Mouse (Mus musculus): ENCODE data around the gene Fkbp5.
"Not testable (repeated sequence)": the region's sequence is repeated elsewhere in the genome, so short reads cannot be mapped to it uniquely, and the experiment has no call there.

Gene Fkbp5

GRCm38 (mm10) chr17:28427666-28428065 lies 89.7 kb downstream of the Fkbp5 start:
- no peak for ATAC-seq (ENCODE audit: insufficient number of reproducible peaks, low FRiP score, low TSS enrichment)

DNA sequence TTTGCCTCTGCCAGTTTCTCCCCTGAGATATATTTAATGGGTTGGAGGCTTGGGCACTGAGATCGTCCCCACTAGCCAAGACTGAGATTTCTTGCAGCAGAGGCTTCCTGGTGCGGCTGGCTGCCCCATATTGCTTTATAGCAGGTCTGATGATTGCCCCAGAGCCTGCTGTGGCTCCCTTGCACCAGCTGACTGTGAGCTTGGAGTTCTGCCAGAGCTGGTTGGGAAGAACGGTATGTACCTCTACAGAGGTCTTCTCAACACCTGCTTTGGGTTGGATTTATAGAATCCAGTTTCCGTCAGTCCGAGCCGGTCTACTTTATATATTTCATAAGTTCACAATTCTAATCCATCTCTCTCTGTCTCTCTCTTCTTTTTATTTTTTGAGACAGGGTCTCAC lies 93.0 kb downstream of the Fkbp5 start:
- ATAC-seq (ENCODE audit: insufficient number of reproducible peaks, low FRiP score, low TSS enrichment) = no peak

DNA sequence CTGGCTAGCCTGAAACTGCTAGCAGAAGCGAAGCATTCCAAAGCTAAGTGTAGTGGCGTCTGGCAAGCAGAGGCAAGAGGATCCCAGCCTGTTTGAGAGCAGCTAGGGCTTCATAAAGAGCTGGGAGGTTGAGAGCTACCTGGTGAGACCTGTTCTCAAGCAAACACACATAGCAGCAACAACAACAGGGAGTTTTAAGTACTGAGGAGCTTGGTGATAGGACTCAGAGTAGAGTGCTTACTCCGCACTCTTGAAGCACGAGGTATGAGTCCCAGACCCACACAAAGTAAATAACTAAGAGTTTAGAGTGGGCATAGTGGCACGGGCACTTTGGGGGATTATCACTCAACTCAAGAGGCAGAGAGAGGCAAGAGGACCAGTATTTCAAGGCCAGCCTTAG lies 96.3 kb downstream of the Fkbp5 start:
- ATAC-seq (ENCODE audit: insufficient number of reproducible peaks, low FRiP score, low TSS enrichment) = no peak

DNA sequence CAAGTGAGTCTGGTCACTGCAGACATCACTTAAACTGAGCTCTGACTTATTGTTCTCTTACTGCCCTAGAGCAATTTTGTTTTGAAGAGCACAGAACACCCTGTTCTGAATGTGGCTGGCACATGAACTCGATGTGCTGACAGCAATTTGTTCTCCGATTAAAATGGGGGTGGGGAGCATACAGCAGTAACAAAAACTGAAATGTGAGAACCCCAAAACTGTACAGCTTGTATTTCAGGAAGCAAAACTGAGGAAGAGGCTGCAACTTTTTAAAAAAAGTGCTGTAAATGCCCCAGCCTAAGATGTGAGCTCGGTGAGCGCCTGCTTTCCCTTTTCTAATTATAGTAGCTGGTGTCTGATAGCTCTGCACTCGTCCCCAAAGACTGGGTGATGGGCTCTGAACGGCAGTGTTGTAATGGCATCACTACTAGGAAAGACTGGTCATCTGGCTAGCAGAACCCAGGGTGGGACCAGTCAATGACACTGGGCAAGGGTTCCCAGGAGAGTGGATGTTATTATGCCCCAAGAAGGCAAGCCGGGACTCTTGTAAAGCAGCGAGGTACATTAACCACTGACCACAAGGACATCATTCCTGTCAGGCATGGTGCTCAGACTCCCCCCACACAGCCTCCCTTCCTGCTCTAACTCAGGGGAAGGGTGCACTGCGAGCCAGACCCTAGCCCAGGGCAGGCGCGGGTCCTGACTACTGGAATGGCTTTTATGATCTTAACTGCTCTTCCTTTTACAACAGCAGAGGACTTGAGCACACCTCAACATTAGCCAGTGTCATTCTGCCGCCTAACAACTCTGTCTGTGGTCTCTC lies 96.9 kb downstream of the Fkbp5 start:
- ATAC-seq (ENCODE audit: insufficient number of reproducible peaks, low FRiP score, low TSS enrichment) = no peak

DNA sequence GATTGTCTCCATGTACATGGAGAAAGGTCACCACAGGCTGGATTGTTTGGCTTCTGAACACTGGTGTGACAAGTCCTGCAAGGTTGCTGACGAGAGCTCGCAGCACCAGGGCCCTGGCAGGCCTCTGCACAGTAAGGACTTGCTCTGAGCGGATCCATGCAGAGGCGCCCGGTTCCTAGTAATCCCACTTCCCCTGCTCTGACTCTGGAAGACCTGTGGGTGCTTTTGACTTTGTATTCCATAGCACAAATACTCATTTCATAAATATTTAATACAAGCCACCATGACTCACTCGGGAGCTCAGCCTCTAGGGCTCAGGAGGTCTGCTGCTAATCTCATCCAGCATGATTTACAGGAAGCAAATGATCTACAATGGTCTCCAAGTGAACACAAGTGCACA lies 97.7 kb downstream of the Fkbp5 start:
- no peak for ATAC-seq (ENCODE audit: insufficient number of reproducible peaks, low FRiP score, low TSS enrichment)

GRCm38 (mm10) chr17:28418954-28419353 lies 98.4 kb downstream of the Fkbp5 start:
- no peak for ATAC-seq (ENCODE audit: insufficient number of reproducible peaks, low FRiP score, low TSS enrichment)

DNA sequence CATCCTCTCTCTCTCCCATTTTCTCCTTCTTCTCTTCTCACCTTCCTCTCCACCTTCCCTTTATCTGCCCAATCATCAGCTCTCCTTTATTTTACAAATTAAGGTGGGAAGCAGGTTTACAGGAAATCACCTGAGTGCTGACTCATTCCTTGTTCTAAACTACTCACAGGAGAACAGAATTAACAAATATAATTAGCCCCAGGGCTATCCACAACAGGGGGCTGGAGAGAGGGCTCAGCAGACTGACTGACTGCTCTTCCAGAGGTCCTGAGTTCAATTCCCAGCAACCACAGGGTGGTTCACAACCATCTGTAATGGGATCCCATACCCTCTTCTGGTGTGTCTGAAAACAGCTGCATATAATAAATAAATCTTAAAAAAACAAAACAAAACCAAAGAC lies 98.8 kb downstream of the Fkbp5 start:
- not testable (repeated sequence) for ATAC-seq (ENCODE audit: insufficient number of reproducible peaks, low FRiP score, low TSS enrichment)

DNA sequence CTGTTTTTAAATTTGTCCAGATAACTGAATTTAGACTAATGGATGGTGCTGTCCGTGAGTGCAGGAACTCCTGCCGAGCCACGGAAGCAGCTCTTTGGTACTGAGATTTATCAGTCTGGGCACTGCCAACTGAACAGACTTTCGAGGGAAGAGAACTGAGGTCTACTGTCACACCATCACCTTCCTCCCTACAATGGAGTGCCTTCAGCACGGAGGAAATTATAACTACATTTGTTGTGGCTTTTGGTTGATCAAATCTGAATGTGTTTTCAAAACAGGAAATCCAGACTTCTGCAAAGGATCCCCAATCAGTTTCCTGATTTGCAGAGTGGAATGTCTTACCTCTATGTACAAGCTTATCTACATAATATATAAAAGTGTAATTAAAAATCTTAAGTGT lies 99.6 kb downstream of the Fkbp5 start:
- no peak for ATAC-seq (ENCODE audit: insufficient number of reproducible peaks, low FRiP score, low TSS enrichment)

DNA sequence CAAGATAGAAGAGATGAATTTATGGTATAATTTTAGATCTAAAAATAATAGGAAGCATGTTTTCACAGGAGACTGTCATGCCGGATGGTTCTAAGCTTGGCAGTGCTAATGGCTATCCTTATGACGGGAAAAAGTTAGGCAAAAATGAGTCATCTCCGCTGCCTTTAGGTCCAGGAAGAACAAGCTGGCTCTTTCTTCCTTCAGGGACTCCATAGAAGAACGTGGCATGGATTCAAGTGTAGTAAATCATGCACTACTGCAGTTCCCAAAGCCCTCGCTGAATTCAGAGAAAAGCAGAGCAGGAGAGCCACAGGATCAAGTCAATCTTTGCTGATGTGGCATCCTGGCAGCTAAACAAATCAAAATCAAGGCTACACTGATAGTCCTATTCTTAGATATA lies 102.1 kb downstream of the Fkbp5 start:
- ATAC-seq (ENCODE audit: insufficient number of reproducible peaks, low FRiP score, low TSS enrichment) = no peak

DNA sequence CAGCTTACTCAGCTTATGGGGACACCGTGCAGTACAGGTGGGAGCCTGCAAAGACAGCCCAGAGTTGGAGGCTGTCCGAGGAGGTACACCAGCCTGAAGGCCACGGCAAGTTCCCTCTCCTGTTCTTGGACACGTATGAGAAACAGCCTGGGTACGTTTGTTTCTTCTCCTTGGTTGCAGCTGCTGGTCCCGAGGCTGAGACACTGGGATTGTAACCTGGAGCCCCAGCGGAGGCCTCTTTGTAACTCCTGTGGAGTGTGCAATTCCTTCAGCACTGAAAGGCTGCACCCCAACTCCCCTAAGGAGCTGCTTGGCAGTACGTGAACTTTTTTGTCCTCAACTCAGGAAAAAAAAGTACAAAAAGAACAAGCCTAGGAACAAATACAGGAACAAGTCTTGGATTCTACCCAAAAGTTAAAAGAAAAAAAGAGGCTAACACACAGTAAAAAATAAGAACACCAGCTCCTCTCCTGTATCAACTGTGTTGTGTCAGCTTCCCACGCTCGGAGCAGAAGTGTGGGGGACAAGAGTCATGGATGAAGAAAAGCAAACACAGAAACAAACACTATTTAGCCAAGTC lies 105.9 kb downstream of the Fkbp5 start:
- ATAC-seq (ENCODE audit: insufficient number of reproducible peaks, low FRiP score, low TSS enrichment) = no peak

GRCm38 (mm10) chr17:28410731-28411130 lies 106.6 kb downstream of the Fkbp5 start:
- no peak for ATAC-seq (ENCODE audit: insufficient number of reproducible peaks, low FRiP score, low TSS enrichment)

- no peak for ATAC-seq (ENCODE audit: insufficient number of reproducible peaks, low FRiP score, low TSS enrichment)
These were observed 108.9 kb downstream of the Fkbp5 start for GRCm38 (mm10) chr17:28408251-28408918.

DNA sequence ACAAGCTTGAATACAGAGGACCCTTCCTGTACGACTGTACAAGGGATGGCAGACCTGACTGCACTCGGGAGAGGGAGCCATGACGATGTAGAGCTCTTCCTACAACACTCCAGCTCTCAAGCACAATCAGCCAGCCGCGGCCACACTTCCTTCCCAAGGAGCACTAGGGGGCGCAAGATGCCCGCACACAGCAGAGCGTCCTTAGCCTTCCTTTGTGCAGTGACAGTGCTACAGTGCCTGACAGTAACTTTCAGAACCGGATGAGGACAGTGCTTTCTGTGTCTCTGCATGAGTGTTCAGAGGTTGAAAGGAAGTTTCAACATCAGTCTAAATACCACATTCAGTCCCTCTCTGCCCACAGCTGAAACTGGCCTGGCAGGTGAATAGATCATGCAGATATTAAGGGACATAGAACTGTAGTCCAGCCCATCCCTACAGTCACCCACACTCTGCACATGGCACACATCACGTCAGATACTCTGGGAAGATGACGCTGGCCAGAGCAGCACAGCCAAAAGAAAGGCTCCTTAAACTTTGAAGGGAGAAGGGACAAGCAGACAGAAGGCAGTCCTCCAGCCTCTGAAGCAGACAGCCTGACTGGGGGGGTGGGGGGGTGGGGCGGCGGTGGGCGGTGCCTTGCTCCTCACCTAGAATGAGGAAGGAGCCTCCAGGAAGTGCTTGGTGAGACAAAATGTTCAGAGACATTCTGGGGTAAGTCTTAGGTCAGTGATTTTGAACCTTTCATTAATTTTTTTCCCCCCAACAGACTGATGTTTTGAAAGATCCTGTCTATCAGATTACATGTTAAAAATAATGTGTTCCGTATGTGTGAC lies 109.7 kb downstream of the Fkbp5 start:
- ATAC-seq (ENCODE audit: insufficient number of reproducible peaks, low FRiP score, low TSS enrichment) = peak; percentile 83; the same call in 1 of the 2 replicates

- ATAC-seq (ENCODE audit: insufficient number of reproducible peaks, low FRiP score, low TSS enrichment) = peak; percentile 40; the same call in 1 of the 2 replicates
These were observed 110.9 kb downstream of the Fkbp5 start for GRCm38 (mm10) chr17:28406471-28406870.

DNA sequence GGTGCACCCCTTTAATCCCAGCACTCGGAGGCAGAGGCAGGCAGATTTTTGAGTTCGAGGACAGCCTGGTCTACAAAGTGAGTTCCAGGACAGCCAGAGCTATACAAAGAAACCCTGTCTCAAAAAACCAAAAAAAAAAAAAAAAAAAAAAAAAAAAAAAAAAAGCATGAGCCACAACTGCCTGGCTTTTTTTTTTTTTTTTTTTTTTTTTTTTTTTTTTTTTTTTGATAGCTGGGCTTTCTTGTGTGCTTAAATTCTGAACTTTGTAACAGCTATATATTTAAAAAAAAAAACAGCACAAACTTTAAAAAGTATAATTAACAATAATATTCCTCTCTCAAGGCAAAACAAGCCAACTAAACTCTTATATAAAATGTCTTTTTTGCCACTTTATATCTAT lies 112.6 kb downstream of the Fkbp5 start:
- ATAC-seq (ENCODE audit: insufficient number of reproducible peaks, low FRiP score, low TSS enrichment) = not testable (repeated sequence)

- no peak for ATAC-seq (ENCODE audit: insufficient number of reproducible peaks, low FRiP score, low TSS enrichment)
These were observed 113.0 kb downstream of the Fkbp5 start for GRCm38 (mm10) chr17:28404301-28404700.

GRCm38 (mm10) chr17:28394994-28395393 lies 122.3 kb downstream of the Fkbp5 start:
- no peak for ATAC-seq (ENCODE audit: insufficient number of reproducible peaks, low FRiP score, low TSS enrichment)

DNA sequence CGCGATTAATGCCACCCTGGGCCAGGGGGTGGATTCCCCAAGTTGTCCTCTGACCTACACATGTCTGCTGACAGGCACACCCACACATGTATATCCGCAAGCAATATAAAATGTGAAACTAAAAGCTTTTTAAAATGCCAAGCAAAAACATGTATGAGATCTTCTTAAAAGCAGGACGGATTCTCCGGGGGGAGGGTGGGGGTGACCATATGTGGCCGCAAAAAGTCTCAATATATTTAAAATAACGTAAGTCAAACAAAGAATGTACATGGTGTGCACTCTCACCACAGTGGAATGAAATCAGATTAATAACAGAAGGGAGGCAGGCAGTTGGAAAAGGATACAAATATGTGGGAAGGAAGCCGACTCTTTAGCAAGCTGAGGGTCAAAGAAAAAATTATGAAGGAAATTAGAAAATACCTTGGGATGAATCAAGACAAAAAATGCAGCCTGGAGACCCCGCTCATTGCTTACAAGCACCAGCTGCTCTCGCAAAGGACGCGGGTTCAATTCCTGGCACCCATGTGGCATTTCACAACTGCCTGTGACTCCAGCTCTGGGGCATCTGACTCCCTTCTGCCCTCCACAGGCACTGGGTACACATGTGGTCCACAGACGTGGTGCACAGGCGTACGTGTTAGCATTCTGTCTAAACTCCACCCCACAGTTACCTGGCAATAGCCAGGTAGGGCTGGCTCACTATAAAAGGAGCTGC lies 123.1 kb downstream of the Fkbp5 start:
- ATAC-seq (ENCODE audit: insufficient number of reproducible peaks, low FRiP score, low TSS enrichment) = no peak

DNA sequence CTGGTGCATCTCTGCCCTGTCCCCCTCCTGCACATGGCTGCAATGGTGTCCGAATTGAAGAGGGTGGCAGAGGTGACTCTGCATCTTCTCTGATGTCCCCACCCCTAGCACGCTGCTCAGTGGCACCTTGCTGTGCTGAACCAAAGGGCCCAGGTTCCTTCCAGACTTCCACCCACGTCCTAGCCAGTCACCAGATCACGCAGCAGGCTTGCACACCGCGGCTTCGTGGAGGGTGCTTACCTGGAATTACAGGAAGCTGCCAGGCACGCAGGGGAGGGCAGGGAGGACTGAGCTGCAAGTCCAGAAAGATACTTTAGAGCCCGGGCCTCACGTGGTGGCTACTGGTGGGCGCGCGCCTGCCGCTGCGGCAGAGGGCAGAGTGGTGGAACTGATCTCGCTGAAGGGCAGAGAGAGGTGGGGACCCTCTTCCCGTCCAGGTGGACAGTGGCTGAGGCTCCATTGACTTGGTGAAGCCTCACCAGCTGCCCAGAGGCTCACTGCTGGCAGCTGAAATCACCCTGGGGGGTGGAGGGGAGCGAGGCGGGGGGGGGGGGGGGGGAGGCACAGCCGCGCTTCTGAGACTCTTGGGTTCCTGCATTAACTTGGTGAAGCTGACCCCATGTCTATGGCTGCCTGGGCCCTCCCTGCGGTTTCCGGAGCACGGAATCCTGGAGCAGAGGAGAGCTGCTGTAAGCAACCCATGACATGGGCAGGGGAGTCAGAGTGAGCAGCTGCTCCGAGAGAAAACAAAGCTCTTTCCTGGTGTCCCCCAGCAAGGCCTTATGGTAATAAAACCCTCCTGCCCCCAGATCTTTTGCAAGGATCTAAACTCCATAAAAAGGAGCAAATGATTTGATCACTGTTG lies 125.5 kb downstream of the Fkbp5 start:
- ATAC-seq (ENCODE audit: insufficient number of reproducible peaks, low FRiP score, low TSS enrichment) = no peak

All from cerebellum, adult (tissue).